Mouse (Mus musculus) forebrain, embryonic 13.5 days (tissue): ENCODE results near the gene Epsti1. TPM values are rescaled to one million over a fixed set of nuclear protein-coding genes. Genes with fewer than 3 reads are reported as not detected.

Experiments
- ATAC-seq: fragments of 200-750 bp; cut with Nextera tagmentation; 2 replicates; pipeline ENCODE4 v1.8.0; 2017
- H3K27ac ChIP-seq: fragments of 300-500 bp; sonication (generic); 2 replicates; pipeline ENCODE4 v1.5.1; 2015; ENCODE audit warnings: inconsistent platforms, mild to moderate bottlenecking, moderate library complexity
- H3K27me3 ChIP-seq: fragments of 300-500 bp; sonication (generic); 2 replicates; pipeline ENCODE4 v1.6.1; 2015; ENCODE audit warnings: mild to moderate bottlenecking, inconsistent platforms
- H3K36me3 ChIP-seq: fragments of 300-500 bp; sonication (generic); 2 replicates; pipeline ENCODE4 v1.6.1; 2015; ENCODE audit warnings: mild to moderate bottlenecking, inconsistent platforms; ENCODE audit not compliant: poor library complexity, severe bottlenecking
- H3K4me1 ChIP-seq: fragments of 300-500 bp; sonication (generic); 2 replicates; pipeline ENCODE4 v1.6.1; 2015; ENCODE audit warnings: inconsistent platforms
- H3K4me2 ChIP-seq: fragments of 300-500 bp; sonication (generic); 2 replicates; pipeline ENCODE4 v1.6.1; 2015; ENCODE audit warnings: inconsistent platforms, mild to moderate bottlenecking, moderate library complexity
- H3K4me3 ChIP-seq: fragments of 300-500 bp; sonication (generic); 2 replicates; pipeline ENCODE4 v1.5.1; 2015; ENCODE audit warnings: mild to moderate bottlenecking, inconsistent platforms
- H3K9ac ChIP-seq: fragments of 300-500 bp; sonication (generic); 2 replicates; pipeline ENCODE4 v1.6.1; 2015; ENCODE audit warnings: mild to moderate bottlenecking, inconsistent platforms
- H3K9me3 ChIP-seq: fragments of 300-500 bp; sonication (generic); replicated peaks from 2 replicates; pipeline ENCODE4 v1.6.1; 2016; ENCODE audit warnings: inconsistent platforms
- WGBS: fragments of 180-500 bp; shearing (Covaris S2); methylation state at CpG from one replicate; pipeline ENCODE4 v1.1.7; 2015; 5-methylcytosine and 5-hydroxymethylcytosine counted together
- polyA plus RNA-seq: library from polyadenylated mRNA; unstranded; fragments of >200 nt; fragmentation: Nextera tagmentation; extraction: Ambion mirVana; gene quantifications from 2 replicates; pipeline ENCODE4 v1.2.1, GENCODE M21; 2015

Gene Epsti1
- polyA plus RNA-seq, 1 experiment from 2014 or later = 0.17 TPM

DNA sequence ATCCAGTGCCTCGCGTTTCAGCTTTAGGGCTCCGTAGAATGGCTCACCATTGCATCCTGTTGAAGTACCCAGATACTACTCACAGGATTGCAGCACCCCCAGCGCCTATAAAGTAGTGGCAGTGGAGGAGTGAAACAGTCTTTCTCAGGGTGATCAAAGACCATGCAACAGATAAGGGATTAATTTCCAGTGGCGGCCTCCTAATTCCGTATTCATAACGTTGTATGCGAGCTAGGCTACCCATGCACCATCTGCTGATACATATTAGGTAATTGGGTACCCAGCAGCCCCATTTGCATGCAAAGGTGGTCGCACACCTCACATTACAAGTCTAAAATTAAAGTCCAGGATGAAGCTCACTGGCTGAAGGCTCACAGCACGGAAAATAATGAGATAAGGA, 21.4 kb downstream of the Epsti1 start:
- Histone ChIP-seq H3K4me2 (no peak overlapping the region), H3K4me1 (peaks cover 8% of the 10 kb centered on the region), H3K27ac (no peak overlapping the region), H3K9ac (no peak overlapping the region), H3K27me3 (no peaks in the 10 kb centered on the region), H3K9me3 (no peaks in the 10 kb centered on the region), H3K36me3 (no peaks in the 10 kb centered on the region), H3K4me3 (no peak overlapping the region)
- 81% methylated on average over 10 of the region's 10 CpGs for WGBS
- no peak for ATAC-seq

DNA sequence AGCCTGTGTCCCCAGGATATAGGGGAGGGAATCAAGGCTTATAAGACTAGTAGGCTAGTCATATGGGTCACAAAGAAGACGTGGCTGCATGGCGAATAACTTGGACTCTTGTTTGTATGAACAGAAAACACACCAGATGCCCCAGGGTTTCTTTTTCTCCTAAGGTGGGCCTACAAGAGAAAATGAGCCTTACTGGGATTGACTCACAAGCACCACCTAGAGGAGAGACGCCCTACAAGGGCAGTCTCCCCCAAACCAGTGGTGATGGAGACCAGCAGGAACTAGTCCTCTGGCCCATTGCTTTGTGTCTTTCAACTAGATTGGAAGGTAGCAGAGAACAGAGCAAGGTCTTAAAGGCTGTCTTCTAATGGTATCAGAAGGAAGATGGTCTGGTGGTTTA, 22.7 kb downstream of the Epsti1 start:
- H3K36me3 ChIP-seq = no peaks in the 10 kb centered on the region
- WGBS = 47% methylated on average over 3 of the region's 3 CpGs
- no peak overlapping the region for H3K27ac ChIP-seq
- H3K27me3 ChIP-seq = no peaks in the 10 kb centered on the region
- H3K4me1 ChIP-seq = peaks cover 8% of the 10 kb centered on the region
- no peak overlapping the region for H3K9ac ChIP-seq
- ATAC-seq = no peak
- no peak overlapping the region for H3K4me3 ChIP-seq
- H3K9me3 ChIP-seq = no peaks in the 10 kb centered on the region
- no peak overlapping the region for H3K4me2 ChIP-seq

DNA sequence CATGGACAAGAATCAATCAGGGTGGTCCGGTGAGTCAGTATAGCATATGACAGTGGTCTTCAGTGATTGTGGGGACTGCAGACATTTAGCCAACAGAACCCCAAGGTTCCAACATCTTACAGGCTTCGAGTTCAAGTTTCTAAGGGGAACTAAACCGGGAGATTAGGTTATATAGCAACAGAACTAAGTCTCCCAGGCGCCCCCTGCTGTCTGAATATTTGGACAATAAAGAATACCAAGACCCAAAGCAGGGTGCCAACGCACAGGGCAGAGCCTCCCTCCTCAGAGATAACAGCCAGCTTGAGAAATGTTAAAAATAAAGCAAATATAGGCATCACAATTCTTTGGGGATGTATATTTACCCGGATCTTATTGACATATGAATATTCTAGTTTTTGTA, 24.0 kb downstream of the Epsti1 start:
- no peaks in the 10 kb centered on the region for H3K27me3 ChIP-seq
- H3K4me3 ChIP-seq = no peak overlapping the region
- H3K9me3 ChIP-seq = no peaks in the 10 kb centered on the region
- peaks cover 8% of the 10 kb centered on the region; the same call in 1 of the 2 replicates for H3K4me1 ChIP-seq
- H3K27ac ChIP-seq = no peak overlapping the region
- WGBS = 44% methylated on average over 6 of the region's 6 CpGs
- H3K4me2 ChIP-seq = no peak overlapping the region
- H3K9ac ChIP-seq = no peak overlapping the region
- no peaks in the 10 kb centered on the region for H3K36me3 ChIP-seq
- no peak for ATAC-seq

DNA sequence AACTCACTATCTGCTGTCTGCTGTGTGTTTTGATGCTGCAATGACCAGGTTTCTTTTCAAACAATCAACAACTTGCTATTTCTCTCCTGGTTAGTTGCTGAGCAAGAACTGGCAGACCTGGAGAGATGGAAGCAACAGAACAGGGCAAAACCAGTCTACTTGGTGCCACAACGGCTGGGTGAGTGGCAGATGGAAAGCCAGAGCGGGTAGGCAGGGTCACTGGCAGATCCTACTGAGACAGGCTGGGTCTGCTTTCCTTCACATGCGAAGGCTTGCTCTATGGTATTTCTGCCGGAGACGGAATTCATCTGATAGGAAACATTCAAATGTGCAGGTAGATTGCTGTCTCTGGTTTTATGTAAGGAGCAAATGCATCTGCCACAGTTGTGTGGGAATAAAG, 24.6 kb downstream of the Epsti1 start:
- H3K4me3 ChIP-seq = no peak overlapping the region
- no peak for ATAC-seq
- H3K36me3 ChIP-seq = no peaks in the 10 kb centered on the region
- WGBS = 93% methylated on average over 5 of the region's 5 CpGs
- H3K9ac ChIP-seq = no peak overlapping the region
- H3K9me3 ChIP-seq = no peaks in the 10 kb centered on the region
- no peak overlapping the region for H3K4me2 ChIP-seq
- peaks cover 8% of the 10 kb centered on the region; the same call in 1 of the 2 replicates for H3K4me1 ChIP-seq
- H3K27me3 ChIP-seq = no peaks in the 10 kb centered on the region
- no peak overlapping the region for H3K27ac ChIP-seq

DNA sequence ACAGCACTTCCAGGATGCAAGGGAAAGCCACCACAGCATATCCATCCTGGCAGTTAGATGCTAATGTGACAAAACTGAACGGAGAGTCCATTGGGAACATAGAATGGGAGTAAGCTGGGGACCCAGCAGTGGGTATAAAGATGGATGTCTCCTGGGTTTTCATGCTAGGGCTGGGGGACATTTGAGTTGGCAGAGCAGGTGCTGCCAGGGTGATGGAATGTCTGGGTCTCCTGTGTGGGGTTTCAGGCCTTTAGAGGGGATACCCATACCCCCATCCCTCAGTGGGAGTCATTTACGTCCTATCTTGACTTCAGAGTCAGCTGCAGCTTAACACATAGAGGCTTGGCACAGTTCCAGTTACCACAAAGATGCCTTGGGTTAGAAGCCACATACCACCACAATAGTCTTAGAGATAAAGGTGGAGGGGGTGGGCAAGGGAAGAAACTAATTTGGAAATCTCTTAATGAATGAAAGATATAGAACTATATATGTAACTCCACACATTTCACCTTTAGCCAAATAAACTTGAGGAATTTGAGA, 25.2 kb downstream of the Epsti1 start:
- Histone ChIP-seq H3K36me3 (no peaks in the 10 kb centered on the region), H3K27me3 (no peaks in the 10 kb centered on the region), H3K4me3 (no peak overlapping the region), H3K4me1 (peaks cover 8% of the 10 kb centered on the region; the same call in 1 of the 2 replicates), H3K4me2 (no peak overlapping the region), H3K27ac (no peak overlapping the region), H3K9ac (no peak overlapping the region), H3K9me3 (no peaks in the 10 kb centered on the region)
- WGBS = 74% methylated on average over 2 of the region's 2 CpGs
- ATAC-seq = no peak

DNA sequence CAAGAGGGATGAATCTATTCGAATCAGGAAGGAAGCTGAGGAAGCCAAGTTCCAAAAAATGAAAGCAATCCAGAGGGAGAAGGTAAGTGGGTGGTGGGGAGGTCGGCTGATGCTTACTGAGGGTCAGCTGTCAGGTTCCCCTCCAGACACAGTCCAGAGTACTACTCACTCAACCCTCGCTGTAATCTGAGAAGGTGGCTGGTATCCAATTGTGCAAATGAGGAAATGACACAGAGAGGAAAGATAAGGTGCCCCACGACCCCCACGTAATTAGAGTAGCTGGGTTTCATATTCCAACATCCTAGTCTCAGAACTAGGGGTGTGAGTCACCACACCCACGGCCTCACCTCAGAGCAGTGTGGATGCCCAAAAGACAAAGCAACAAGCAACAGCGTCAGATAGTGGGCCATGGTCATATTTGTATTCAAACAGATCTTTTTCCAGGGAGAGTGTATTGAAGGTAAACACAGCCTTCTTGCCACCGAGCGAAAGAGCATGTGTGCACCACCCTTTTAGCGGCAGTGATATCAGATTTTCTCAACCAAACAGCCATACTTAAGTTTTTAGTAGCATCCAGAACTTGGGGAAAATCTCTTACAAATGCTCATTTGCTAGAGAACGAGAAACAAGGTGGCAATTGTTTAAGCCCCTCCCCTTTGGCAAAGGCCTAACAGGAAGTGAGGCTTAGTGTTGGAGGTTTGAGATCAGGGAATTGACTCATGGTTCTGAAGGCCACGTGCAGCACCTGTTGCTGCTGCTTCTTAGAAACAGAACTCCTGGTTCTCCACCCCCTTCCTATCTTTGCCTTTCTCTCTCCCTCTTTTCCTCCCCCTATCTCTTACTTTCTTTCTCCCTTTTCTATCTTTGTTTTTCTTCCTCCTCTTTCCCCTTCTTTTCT, 28.4 kb downstream of the Epsti1 start:
- Histone ChIP-seq H3K27me3 (no peaks in the 10 kb centered on the region), H3K9ac (no peak overlapping the region), H3K27ac (no peak overlapping the region), H3K9me3 (no peaks in the 10 kb centered on the region), H3K4me2 (no peak overlapping the region), H3K36me3 (no peaks in the 10 kb centered on the region), H3K4me3 (no peak overlapping the region), H3K4me1 (0 out of 2 replicates have a peak, but pooled peaks cover 4% of the 10 kb centered on the region)
- 62% methylated on average over 12 of the region's 12 CpGs for WGBS
- ATAC-seq = no peak

DNA sequence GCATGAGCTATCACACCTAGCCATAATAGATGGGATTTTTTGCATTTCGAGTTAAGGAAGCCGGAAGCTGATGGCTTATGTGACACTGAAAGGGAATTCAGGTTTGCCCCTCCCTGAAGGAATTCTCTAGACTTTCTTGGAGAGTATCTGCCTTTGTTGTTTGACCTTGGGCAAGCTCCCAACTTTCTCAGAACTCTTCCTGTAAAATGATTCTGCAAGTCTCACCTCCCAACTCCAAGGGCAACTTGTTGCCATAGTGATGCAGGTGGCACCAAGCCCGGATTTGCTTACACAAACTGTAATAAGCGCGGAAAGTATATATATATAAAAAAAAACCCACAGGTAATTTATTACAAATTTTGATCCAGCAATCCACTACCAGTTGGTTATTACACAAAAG, 29.2 kb downstream of the Epsti1 start:
- ATAC-seq = no peak
- Histone ChIP-seq H3K4me1 (0 out of 2 replicates have a peak, but pooled peaks cover 4% of the 10 kb centered on the region), H3K27ac (no peak overlapping the region), H3K36me3 (no peaks in the 10 kb centered on the region), H3K9ac (no peak overlapping the region), H3K27me3 (no peaks in the 10 kb centered on the region), H3K4me2 (no peak overlapping the region), H3K4me3 (no peak overlapping the region), H3K9me3 (no peaks in the 10 kb centered on the region)
- 86% methylated on average over 5 of the region's 5 CpGs for WGBS

DNA sequence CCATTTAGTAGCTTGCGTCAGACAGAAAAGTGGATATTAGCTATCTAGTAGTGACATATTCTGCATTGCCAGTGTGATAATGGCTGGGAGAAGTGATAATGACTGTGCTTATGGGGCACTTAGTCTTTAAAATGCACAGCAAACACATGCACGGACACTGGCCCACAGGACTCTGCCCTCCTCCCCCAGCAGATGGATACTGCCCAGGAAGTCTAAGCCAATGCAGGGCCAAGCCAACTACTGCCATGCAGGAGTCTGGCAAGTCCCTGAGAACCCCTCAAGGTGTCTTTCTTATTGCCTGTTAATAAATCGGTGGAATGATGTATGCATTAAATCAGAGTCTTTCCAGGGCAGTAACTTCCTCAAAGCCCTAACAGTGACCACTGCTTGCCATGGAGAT, 30.4 kb downstream of the Epsti1 start:
- ATAC-seq = no peak
- no peaks in the 10 kb centered on the region for H3K36me3 ChIP-seq
- no peak overlapping the region for H3K27ac ChIP-seq
- no peaks in the 10 kb centered on the region for H3K9me3 ChIP-seq
- no peak overlapping the region for H3K4me2 ChIP-seq
- no peaks in the 10 kb centered on the region for H3K27me3 ChIP-seq
- H3K4me3 ChIP-seq = no peak overlapping the region
- H3K9ac ChIP-seq = no peak overlapping the region
- 84% methylated on average over 3 of the region's 3 CpGs for WGBS
- 0 out of 2 replicates have a peak, but pooled peaks cover 4% of the 10 kb centered on the region for H3K4me1 ChIP-seq

DNA sequence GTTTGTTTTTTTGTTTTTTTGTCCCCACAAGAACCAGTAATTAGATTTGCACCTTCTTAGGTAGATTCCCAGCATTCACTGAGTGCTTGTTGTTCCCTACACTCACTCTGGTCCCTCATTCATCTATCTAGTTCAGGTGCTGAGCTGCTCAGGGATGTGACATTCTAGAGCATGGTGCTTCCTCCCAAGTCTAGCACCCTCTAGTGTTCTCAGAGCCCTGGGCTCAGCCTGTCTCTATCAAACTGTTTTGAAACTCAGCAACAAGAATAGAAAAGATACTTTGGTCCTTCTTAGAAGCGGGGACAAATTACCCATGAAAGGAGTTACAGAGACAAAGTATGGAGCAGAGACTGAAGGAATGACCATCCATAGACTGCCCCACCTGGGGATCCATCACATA, 37.1 kb downstream of the Epsti1 start:
- Histone ChIP-seq H3K9me3 (no peaks in the 10 kb centered on the region), H3K4me1 (peaks cover 9% of the 10 kb centered on the region), H3K36me3 (no peaks in the 10 kb centered on the region), H3K9ac (no peak overlapping the region), H3K27ac (no peak overlapping the region), H3K4me3 (no peak overlapping the region), H3K4me2 (no peak overlapping the region), H3K27me3 (no peaks in the 10 kb centered on the region)
- 93% methylated on average over 1 of the region's 1 CpGs for WGBS
- no peak for ATAC-seq

DNA sequence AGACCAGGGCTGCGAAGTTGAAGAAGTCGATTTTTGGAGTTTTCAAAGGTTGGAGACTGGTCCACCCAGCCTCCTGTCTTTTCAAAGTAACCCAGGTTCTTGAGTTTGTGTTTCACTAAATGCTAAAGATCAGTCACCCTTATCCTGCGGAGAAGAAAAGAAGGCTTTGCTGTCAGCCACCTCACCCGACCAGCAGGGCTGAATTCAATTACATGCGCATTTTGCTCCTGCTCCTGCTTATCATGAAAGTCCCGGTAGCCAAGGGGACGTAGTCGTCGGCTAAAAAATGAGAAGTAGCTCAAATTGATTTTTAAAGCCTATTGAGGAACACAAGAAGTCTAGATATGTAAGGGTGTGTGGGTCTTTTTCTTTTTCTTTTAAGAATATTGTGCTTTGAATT, 38.2 kb downstream of the Epsti1 start:
- no peaks in the 10 kb centered on the region for H3K36me3 ChIP-seq
- no peak for ATAC-seq
- WGBS = 37% methylated on average over 9 of the region's 9 CpGs

DNA sequence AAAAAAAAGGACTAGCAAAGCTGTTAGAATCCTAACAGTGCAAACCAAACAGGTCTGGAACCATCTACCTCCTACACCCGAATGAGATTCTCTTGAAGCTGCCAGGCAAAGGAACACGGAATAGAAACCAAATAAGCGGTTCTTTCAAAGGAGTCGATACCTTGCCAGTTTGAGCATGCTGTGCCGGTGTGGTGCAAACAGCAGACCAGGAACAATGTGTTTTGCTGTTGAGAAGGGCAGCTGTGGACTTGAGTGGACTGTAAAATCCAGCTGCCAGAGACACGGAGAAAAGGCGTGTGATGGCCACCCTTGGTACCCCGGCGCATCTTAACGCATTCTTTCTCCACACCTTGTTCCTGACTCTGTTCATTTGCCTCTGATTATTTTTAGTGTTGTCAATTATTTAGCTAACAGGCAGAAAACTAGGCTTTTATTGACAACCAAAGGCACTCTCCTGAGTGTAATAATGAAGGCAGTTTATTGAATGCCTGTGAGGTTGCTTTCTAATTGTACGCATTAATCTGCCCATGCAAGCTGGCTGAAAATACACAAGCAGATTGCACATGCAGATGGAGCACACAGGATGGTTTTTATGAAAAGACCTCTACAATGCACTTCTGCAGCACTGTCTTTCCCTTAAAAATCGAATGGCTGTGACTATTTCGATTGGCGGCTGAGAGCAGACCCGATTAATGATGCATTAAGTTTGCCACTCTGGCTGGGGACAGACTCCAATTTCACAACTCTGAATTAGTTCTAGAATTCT, 38.9 kb downstream of the Epsti1 start:
- no peaks in the 10 kb centered on the region for H3K9me3 ChIP-seq
- no peaks in the 10 kb centered on the region for H3K36me3 ChIP-seq
- H3K27ac ChIP-seq = no peak overlapping the region
- peak; percentile 57 for ATAC-seq
- no peaks in the 10 kb centered on the region for H3K27me3 ChIP-seq
- H3K4me3 ChIP-seq = no peak overlapping the region
- WGBS = 25% methylated on average over 15 of the region's 15 CpGs
- no peak overlapping the region for H3K9ac ChIP-seq
- H3K4me2 ChIP-seq = peak overlapping the region; percentile 42
- peaks cover 9% of the 10 kb centered on the region for H3K4me1 ChIP-seq

More for the DNA sequence above, 38.2 kb downstream of the Epsti1 start:
- Histone ChIP-seq H3K4me1 (peaks cover 9% of the 10 kb centered on the region), H3K9me3 (no peaks in the 10 kb centered on the region), H3K27me3 (no peaks in the 10 kb centered on the region), H3K9ac (no peak overlapping the region), H3K4me3 (no peak overlapping the region), H3K4me2 (no peak overlapping the region), H3K27ac (no peak overlapping the region)

DNA sequence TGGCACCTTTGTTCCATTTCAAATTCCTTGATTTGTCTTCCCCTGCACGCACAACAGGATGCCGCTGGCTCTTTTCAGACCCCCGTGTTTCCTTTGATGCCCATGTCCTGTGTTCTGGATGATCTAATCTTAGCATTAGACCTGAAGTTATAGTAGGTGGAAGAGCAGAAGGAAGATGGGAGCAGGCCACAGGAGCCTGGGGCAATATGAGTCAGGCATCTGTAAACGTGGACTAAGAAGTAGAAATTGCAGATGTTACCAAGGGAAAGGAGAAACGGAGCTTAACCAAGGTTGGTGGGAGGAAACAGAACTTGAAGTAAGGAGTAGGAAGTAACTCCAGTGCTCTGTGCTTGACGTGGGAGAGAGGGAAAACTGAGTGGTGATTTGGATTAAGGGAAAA, 57.7 kb downstream of the Epsti1 start:
- Histone ChIP-seq H3K36me3 (no peaks in the 10 kb centered on the region), H3K4me1 (no peaks in the 10 kb centered on the region), H3K4me2 (no peak overlapping the region), H3K27me3 (no peaks in the 10 kb centered on the region), H3K9me3 (no peaks in the 10 kb centered on the region), H3K27ac (no peak overlapping the region), H3K9ac (no peak overlapping the region), H3K4me3 (no peak overlapping the region)
- 71% methylated on average over 6 of the region's 6 CpGs for WGBS
- ATAC-seq = no peak
